Mouse (Mus musculus): ENCODE data around the gene Slc16a13.
A peak's percentile ranks its signal among the peaks of the same experiment; 100 is the strongest.

DNA sequence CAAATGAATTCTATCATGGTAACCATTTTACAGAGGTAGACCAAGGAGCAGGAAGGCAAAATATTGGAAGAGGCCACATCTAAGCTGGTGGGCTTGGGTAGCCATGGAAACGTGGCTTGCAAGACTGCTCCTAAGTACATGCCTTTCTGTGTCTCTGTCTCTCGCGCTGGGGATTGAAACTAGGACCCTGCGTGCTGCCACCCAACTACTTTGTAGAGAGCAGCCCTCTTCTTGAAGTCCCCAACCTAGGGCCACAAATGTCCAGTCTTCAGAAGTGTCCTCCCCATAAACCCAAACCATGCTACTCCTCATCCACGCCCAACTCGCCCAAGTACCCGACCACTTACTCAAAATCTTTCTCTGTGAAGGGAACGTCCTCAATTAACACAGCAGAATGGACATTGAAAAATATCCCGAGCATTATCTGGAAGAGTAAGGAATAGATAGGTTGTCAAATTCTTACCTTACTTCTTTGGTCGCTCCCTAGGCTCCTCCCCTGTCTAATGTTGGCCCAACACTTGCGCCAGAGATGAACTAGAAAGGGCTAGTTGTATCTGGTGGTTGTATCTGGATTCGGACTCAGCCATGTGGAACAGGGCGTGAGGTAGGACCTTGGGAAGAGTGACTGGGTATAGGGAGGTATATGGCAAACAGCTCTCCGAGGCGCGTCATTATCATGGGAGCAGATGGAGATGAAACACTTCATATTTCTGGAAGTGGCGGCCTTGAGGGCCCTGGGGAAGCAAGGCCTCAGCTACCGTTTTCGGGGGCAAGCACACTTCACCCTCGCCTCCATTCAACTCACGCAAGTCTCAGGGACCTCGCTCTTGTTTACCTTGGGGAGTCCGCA lies 18.0 kb upstream of the Slc16a13 start:
- TF ChIP-seq POLR2A (IDR thresholded peaks at IDR 0.05; ENCODE audit: borderline replicate concordance, extremely low read depth, low read depth, low read length) (peak; percentile 14; the same call in 1 of the 2 replicates), CTCF (IDR thresholded peaks at IDR 0.05; ENCODE audit: insufficient read depth, low read length) (no peak)
